Mouse (Mus musculus) liver, adult 2 months (tissue): ENCODE results near the gene Tox2.

Experiments used
- CTCF ChIP-seq: fragments of 200-500 bp; IDR thresholded peaks from 2 replicates; pipeline ENCODE4 v1.5.1; 2011; ENCODE audit warnings: low read depth, low read length, control low read depth
- POLR2A ChIP-seq: fragments of 200-500 bp; IDR thresholded peaks from 2 replicates; pipeline ENCODE4 v1.6.1; 2011; ENCODE audit warnings: low read length, control low read depth; ENCODE audit not compliant: insufficient read depth; ENCODE audit errors: extremely low read depth

GRCm38 (mm10) chr2:163176502-163176901 lies 26.4 kb upstream of the Tox2 start:
- TF ChIP-seq CTCF (no peak), POLR2A (no peak)
